Mouse (Mus musculus) midbrain, postnatal 0 days (tissue): ENCODE data around the gene Ergic2. TPM values are rescaled to one million over a fixed set of nuclear protein-coding genes. Genes with fewer than 3 reads are reported as not detected.

Experiments
- ATAC-seq: fragments of 200-750 bp; cut with Nextera tagmentation; 2 replicates; pipeline ENCODE4 v1.8.0; 2017; ENCODE audit warnings: moderate number of reproducible peaks, mild to moderate bottlenecking, moderate TSS enrichment, moderate library complexity; ENCODE audit not compliant: low FRiP score
- DNase-seq: peaks from one replicate; pipeline ENCODE4 v3.0.0-alpha.2; 2015; ENCODE audit warnings: low spot score
- H3K27ac ChIP-seq: fragments of 300-500 bp; sonication (generic); 2 replicates; pipeline ENCODE4 v1.5.1; 2014; ENCODE audit warnings: low read depth, mild to moderate bottlenecking, low read length, mixed read lengths
- H3K27me3 ChIP-seq: fragments of 300-500 bp; sonication (generic); 2 replicates; pipeline ENCODE4 v1.6.1; 2014; ENCODE audit warnings: low read length, control low read depth, mixed read lengths; ENCODE audit not compliant: insufficient read depth
- H3K36me3 ChIP-seq: fragments of 300-500 bp; sonication (generic); 2 replicates; pipeline ENCODE4 v1.6.1; 2014; ENCODE audit warnings: low read length, control low read depth, mixed read lengths; ENCODE audit not compliant: insufficient read depth
- H3K4me1 ChIP-seq: fragments of 300-500 bp; sonication (generic); 2 replicates; pipeline ENCODE4 v1.6.1; 2014; ENCODE audit warnings: mild to moderate bottlenecking, control low read depth, antibody characterized with exemption, low read length, mixed read lengths; ENCODE audit not compliant: insufficient read depth
- H3K4me2 ChIP-seq: fragments of 300-500 bp; sonication (generic); 2 replicates; pipeline ENCODE4 v1.6.1; 2014; ENCODE audit warnings: low read depth, mild to moderate bottlenecking, low read length, mixed read lengths; ENCODE audit not compliant: poor library complexity, severe bottlenecking
- H3K4me3 ChIP-seq: fragments of 300-500 bp; sonication (generic); 2 replicates; pipeline ENCODE4 v1.5.1; 2014; ENCODE audit warnings: low read depth, mild to moderate bottlenecking, low read length, moderate library complexity
- H3K9ac ChIP-seq: fragments of 300-500 bp; sonication (generic); replicated peaks from 2 replicates; pipeline ENCODE4 v1.6.1; 2014; ENCODE audit warnings: mild to moderate bottlenecking, low read length, moderate library complexity, mixed read lengths; ENCODE audit not compliant: poor library complexity, severe bottlenecking
- H3K9me3 ChIP-seq: fragments of 300-500 bp; sonication (generic); 2 replicates; pipeline ENCODE4 v1.6.1; 2016; ENCODE audit warnings: low read length, control low read depth
- CTCF ChIP-seq: IDR thresholded peaks from 2 replicates; pipeline ENCODE4 v1.5.1; 2016; ENCODE audit warnings: antibody characterized with exemption, mild to moderate bottlenecking
- WGBS: fragments of 180-500 bp; shearing (Covaris S2); extraction: QIAGEN DNeasy Blood & Tissue Kit; methylation state at CpG from one replicate; pipeline ENCODE4 v1.1.7; 2014; 5-methylcytosine and 5-hydroxymethylcytosine counted together
- polyA plus RNA-seq: library from polyadenylated mRNA; unstranded; fragments of >200 nt; fragmentation: Nextera tagmentation; extraction: Ambion mirVana; gene quantifications from 2 replicates; pipeline ENCODE4 v1.2.1, GENCODE M21; 2015
- total RNA-seq: library from RNA; depleted of rRNA; stranded (reverse); fragments of >200 nt; gene quantifications from 2 replicates; pipeline ENCODE4 v1.2.3, GENCODE M21; 2014; rRNA removed

Gene Ergic2
- total RNA-seq (67.4 and 133 TPM in 2 replicates), polyA plus RNA-seq (154 and 176 TPM in 2 replicates)

DNA sequence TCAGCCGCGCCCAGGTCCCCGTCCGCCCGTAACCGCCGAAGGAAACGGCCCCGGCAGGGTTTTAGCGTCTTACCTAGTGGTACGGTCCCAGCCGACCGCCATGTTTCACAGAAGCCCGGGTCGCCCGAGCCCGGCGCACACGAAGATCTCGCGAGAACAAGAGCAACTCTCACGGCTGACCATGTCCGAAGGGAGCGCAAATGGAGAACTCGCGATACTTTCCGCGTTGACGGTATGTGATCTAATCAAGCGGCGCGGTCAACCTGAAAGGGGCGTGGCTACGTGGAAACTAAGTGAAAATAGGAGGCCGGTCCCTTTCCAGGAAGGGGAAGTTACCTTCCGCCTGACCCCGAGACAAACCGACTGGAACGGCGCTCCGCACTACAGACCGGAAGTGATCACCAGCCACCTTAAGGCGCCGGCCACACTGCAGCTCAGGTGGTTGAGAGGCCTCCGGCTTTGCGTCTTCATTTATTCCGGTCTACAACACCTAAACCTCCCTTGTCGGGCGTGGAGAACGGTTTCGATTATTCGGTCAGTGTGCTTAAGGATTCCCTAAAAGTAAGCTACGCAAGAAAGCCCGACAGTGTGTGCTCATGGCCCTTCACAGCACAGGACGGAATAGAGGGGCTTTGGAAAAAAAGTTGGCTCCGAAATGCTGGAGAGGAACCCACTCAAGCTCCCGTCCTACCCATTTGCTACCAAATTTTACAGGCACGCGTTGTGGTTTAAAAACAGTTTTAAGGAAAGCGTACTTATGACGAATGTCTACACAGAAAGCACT, at the start of gene Ergic2:
TSS of gene Ergic2 (minus strand) at position 478 of the 784 bp plus-strand sequence.
- Histone ChIP-seq H3K9ac (peak within 1 kb of the TSS; percentile 98), H3K4me3 (peak within 1 kb of the TSS; percentile 100), H3K4me2 (peak within 1 kb of the TSS; percentile 67), H3K27ac (peak within 1 kb of the TSS; percentile 87), H3K36me3 (no peaks in the 10 kb centered on the region), H3K4me1 (0 out of 2 replicates have a peak, but pooled peaks cover 3% of the 10 kb centered on the region), H3K9me3 (no peaks in the 10 kb centered on the region), H3K27me3 (no peaks in the 10 kb centered on the region)
- ATAC-seq (peak; percentile 99), DNase-seq (peak; percentile 100)
- TF ChIP-seq CTCF = no peak
- WGBS = under 1% methylated on average over 61 of the region's 61 CpGs

DNA sequence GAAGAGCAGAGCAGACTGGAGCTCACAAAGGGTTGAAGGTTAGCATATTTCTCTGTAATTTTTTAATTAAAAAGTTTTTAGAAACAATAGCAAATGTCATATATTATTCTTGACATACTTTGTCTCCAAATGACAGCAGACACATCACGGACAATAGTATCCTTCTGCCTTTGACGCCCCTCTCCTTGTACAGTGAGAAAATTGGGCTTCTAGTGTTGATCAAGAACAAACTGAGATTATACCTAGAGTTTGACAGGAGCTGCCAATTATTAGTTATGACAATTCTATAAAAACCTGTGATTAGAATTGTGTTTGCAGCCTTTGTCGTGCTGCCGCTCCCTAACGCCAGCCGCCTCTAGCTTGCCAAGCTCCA, 48.5 kb upstream of the Ergic2 start:
- no peak overlapping the region for H3K27ac ChIP-seq
- TF ChIP-seq CTCF = no peak
- no peak overlapping the region for H3K4me2 ChIP-seq
- ATAC-seq (no peak), DNase-seq (no peak)
- H3K9ac ChIP-seq = no peak overlapping the region
- H3K36me3 ChIP-seq = no peaks in the 10 kb centered on the region
- WGBS = 82% methylated on average over 6 of the region's 6 CpGs
- no peaks in the 10 kb centered on the region for H3K27me3 ChIP-seq
- no peaks in the 10 kb centered on the region for H3K4me1 ChIP-seq
- H3K9me3 ChIP-seq = no peaks in the 10 kb centered on the region
- no peak overlapping the region for H3K4me3 ChIP-seq

DNA sequence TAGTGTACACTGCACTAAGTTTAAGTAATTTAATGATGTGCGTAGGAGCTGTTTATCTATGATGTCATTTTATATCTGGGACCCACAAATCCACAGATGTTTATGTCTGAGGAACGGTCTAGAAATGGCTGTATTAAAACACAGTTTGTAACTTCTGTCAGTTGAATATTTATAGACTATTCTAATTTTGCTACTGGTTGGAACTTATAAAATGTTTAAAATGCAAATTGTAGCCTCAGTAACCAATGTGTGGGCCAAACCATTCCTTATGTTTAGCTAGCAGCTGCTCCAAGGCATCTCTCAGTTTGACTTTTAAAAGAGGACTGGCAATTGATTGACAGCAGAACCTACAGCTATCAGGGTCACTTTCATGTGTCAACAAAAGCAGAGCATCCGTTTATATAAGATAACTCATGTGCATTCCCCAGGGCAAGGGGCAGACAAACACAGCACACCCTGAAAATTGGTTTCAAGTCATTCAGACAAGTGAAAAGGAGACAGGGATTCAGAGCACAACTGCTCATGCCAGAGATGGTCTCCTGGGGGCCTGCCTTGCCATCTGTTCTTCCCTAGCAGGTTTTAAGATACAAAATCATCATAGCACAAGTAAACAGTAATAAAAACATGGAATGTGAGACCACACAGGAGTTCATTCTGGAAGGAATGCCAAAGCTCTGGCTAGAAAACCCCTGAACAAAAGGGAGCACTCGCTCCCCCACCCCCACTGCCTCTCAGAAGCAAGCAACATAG, 48.0 kb upstream of the Ergic2 start:
- no peak for TF ChIP-seq CTCF
- H3K4me2 ChIP-seq = no peak overlapping the region
- no peaks in the 10 kb centered on the region for H3K9me3 ChIP-seq
- H3K9ac ChIP-seq = no peak overlapping the region
- DNase-seq (peak; percentile 72), ATAC-seq (peak; percentile 47; the same call in 1 of the 2 replicates)
- no peak overlapping the region for H3K27ac ChIP-seq
- H3K4me1 ChIP-seq = no peaks in the 10 kb centered on the region
- no peak overlapping the region for H3K4me3 ChIP-seq
- no peaks in the 10 kb centered on the region for H3K27me3 ChIP-seq
- WGBS = 39% methylated on average over 4 of the region's 4 CpGs
- H3K36me3 ChIP-seq = no peaks in the 10 kb centered on the region

DNA sequence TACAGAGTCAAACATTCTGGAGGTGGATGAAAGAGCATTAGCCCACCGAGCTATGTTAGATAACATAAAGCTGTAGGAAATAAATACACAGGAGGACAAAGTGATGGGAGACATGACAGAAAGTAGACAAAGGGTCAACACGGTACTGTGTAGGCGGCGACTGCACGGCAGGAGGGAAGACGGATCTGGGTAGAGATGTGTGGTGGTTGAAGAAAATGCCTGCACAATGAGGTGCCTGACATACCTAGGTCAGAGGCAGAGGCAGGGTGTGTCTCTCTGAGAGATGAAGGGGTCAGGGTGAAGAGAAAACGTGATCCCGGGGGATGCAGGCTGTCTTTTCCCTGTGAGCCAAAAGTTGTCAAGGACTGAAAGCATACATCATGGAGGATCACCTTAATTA, 46.9 kb upstream of the Ergic2 start:
- Histone ChIP-seq H3K4me3 (no peak overlapping the region), H3K9ac (no peak overlapping the region), H3K4me2 (no peak overlapping the region), H3K9me3 (no peaks in the 10 kb centered on the region), H3K36me3 (no peaks in the 10 kb centered on the region), H3K4me1 (no peaks in the 10 kb centered on the region), H3K27ac (no peak overlapping the region), H3K27me3 (no peaks in the 10 kb centered on the region)
- no peak for TF ChIP-seq CTCF
- ATAC-seq = no peak
- 83% methylated on average over 8 of the region's 8 CpGs for WGBS
- DNase-seq = no peak

DNA sequence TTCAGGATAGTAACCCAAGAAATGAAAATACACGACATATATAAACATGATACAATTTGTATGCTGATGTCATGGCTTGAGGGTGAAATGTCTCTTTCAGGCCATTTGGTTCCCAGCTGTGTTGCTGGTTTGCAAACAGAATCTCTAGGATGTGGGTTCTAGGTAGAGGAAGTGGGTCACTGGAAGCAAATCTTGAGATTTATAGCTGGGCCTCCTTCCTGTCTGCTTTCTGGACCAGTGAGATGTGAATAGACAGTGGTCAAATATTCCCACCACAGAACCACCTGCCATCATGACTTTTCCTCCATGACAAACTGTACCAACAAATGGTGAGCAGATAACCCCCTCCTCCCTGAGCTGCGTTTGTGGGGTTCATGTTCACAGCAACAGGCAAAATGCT, 45.6 kb upstream of the Ergic2 start:
- Histone ChIP-seq H3K27me3 (no peaks in the 10 kb centered on the region), H3K4me2 (no peak overlapping the region), H3K9me3 (no peaks in the 10 kb centered on the region), H3K4me1 (no peaks in the 10 kb centered on the region), H3K9ac (no peak overlapping the region), H3K36me3 (no peaks in the 10 kb centered on the region), H3K4me3 (no peak overlapping the region), H3K27ac (no peak overlapping the region)
- ATAC-seq (no peak), DNase-seq (no peak)
- TF ChIP-seq CTCF = no peak
- 87% methylated on average over 2 of the region's 2 CpGs for WGBS

DNA sequence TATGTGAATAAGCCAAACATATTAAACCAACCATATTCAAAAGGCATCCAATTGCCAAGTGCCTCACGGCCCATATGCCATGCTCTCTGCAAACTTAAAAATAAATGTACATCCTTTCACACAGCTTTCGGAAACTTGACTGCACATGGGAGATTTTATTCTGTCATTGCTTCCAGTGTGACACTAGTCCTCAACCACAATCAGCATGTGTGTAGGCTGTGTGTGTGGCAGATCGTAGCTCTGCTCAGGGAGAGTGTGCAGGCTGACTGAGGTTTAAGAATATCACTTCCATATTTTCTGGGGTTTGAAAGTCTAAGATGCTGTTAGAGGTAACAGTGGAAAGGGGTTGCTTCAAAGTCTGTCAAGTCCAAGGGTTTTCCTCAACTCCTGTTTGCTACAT, 43.9 kb upstream of the Ergic2 start:
- no peak for TF ChIP-seq CTCF
- 93% methylated on average over 3 of the region's 3 CpGs for WGBS
- Histone ChIP-seq H3K9me3 (no peaks in the 10 kb centered on the region), H3K27ac (no peak overlapping the region), H3K4me1 (no peaks in the 10 kb centered on the region), H3K4me2 (no peak overlapping the region), H3K9ac (no peak overlapping the region), H3K27me3 (no peaks in the 10 kb centered on the region), H3K36me3 (no peaks in the 10 kb centered on the region), H3K4me3 (no peak overlapping the region)
- DNase-seq = no peak
- no peak for ATAC-seq
